Mouse (Mus musculus): ENCODE data around the gene Il18rap.

GRCm38 (mm10) chr1:40547762-40548161 is 32.6 kb downstream of the Il18rap start:
- TF ChIP-seq CTCF (IDR thresholded peaks at IDR 0.05; ENCODE audit: borderline replicate concordance, insufficient read depth, low read depth, low read length): no peak
- TF ChIP-seq POLR2A (IDR thresholded peaks at IDR 0.05; ENCODE audit: borderline replicate concordance, insufficient read depth, low read length): no peak

Measured in cerebellum, adult 2 months (tissue).